Comparison of ENCODE assay signal across 8 mouse cellular contexts in genomic region chr7:64192261-64192943, GRCm38 (mm10). TPM values are rescaled to one million over a fixed set of nuclear protein-coding genes. Genes with fewer than 3 reads are reported as not detected.
DNase-seq lines count a peak whose midpoint lies in the region; ATAC-seq lines count a peak whose summit lies in the region.
"Had no signal": no experiment of that assay in that cellular context is flagged by ENCODE, and none has a peak within 500 bp of the region (broad histone marks: within the 10 kb centered on the region; RNA-seq: fewer than 3 reads in every experiment).

No protein-coding gene starts in this region.

- no peak overlapping the region for H3K4me2 ChIP-seq in midbrain, embryonic 11.5 days
- peak overlapping the region; percentile 27 for H3K4me2 ChIP-seq in lung, embryonic 16.5 days (ENCODE audit: low read depth, low read length)
- H3K4me2 ChIP-seq in hindbrain, embryonic 14.5 days (replicated peaks): no peak overlapping the region
- H3K4me2 ChIP-seq: hindbrain, embryonic 15.5 days had no signal

- H3K9me3 ChIP-seq in midbrain, embryonic 10.5 days (replicated peaks): no peaks in the 10 kb centered on the region
- no peaks in the 10 kb centered on the region for H3K9me3 ChIP-seq in midbrain, embryonic 11.5 days (ENCODE audit: control insufficient read depth, low read length)
- H3K9me3 ChIP-seq in lung, embryonic 16.5 days (ENCODE audit: control insufficient read depth, low read length): no peaks in the 10 kb centered on the region
- H3K9me3 ChIP-seq in hindbrain, embryonic 14.5 days (ENCODE audit: control insufficient read depth, low read length): no peaks in the 10 kb centered on the region
- H3K9me3 ChIP-seq: hindbrain, embryonic 15.5 days had no signal

- H3K27me3 ChIP-seq in midbrain, embryonic 10.5 days (ENCODE audit: low read depth, poor library complexity, severe bottlenecking): no peaks in the 10 kb centered on the region
- no peaks in the 10 kb centered on the region for H3K27me3 ChIP-seq in midbrain, embryonic 11.5 days (ENCODE audit: control insufficient read depth, insufficient read depth, low read length)
- no peaks in the 10 kb centered on the region for H3K27me3 ChIP-seq in lung, embryonic 16.5 days (ENCODE audit: control insufficient read depth, insufficient read depth, low read depth, low read length)
- no peaks in the 10 kb centered on the region for H3K27me3 ChIP-seq in hindbrain, embryonic 14.5 days (ENCODE audit: control insufficient read depth, insufficient read depth, low read length)
- H3K27me3 ChIP-seq: hindbrain, embryonic 15.5 days had no signal

- no peak for ATAC-seq in midbrain, embryonic 11.5 days (ENCODE audit: low FRiP score)
- peak; percentile 75 for ATAC-seq in lung, embryonic 16.5 days (ENCODE audit: low read depth)
- ATAC-seq in hindbrain, embryonic 14.5 days (ENCODE audit: low FRiP score): no peak

- peaks cover 20% of the 10 kb centered on the region for H3K4me1 ChIP-seq in midbrain, embryonic 10.5 days
- H3K4me1 ChIP-seq in midbrain, embryonic 11.5 days (ENCODE audit: control insufficient read depth, insufficient read depth, low read length): no peaks in the 10 kb centered on the region
- H3K4me1 ChIP-seq in lung, embryonic 16.5 days (replicated peaks; ENCODE audit: control insufficient read depth, insufficient read depth, low read length): peaks cover 15% of the 10 kb centered on the region
- H3K4me1 ChIP-seq in hindbrain, embryonic 14.5 days (replicated peaks; ENCODE audit: control insufficient read depth, insufficient read depth, low read length): no peaks in the 10 kb centered on the region
- H3K4me1 ChIP-seq: hindbrain, embryonic 15.5 days had no signal

- H3K27ac ChIP-seq in midbrain, embryonic 10.5 days (replicated peaks): 0 out of 2 replicates have a peak overlapping the region, but pooled peaks have one; percentile 28
- no peak overlapping the region for H3K27ac ChIP-seq in midbrain, embryonic 11.5 days (ENCODE audit: low read depth, low read length)
- H3K27ac ChIP-seq in lung, embryonic 16.5 days (ENCODE audit: low read length): peak overlapping the region; percentile 8; the same call in 1 of the 2 replicates
- no peak overlapping the region for H3K27ac ChIP-seq in hindbrain, embryonic 14.5 days
- H3K27ac ChIP-seq: hindbrain, embryonic 15.5 days had no signal

- H3K36me3 ChIP-seq in midbrain, embryonic 10.5 days: no peaks in the 10 kb centered on the region
- H3K36me3 ChIP-seq in midbrain, embryonic 11.5 days (ENCODE audit: control insufficient read depth, insufficient read depth, low read length): no peaks in the 10 kb centered on the region
- H3K36me3 ChIP-seq in lung, embryonic 16.5 days (ENCODE audit: control insufficient read depth, insufficient read depth, low read length): no peaks in the 10 kb centered on the region
- H3K36me3 ChIP-seq in hindbrain, embryonic 14.5 days (replicated peaks; ENCODE audit: control insufficient read depth, insufficient read depth): no peaks in the 10 kb centered on the region
- H3K36me3 ChIP-seq: hindbrain, embryonic 15.5 days had no signal

- no peak overlapping the region for H3K9ac ChIP-seq in midbrain, embryonic 11.5 days (ENCODE audit: low read length)
- H3K9ac ChIP-seq in lung, embryonic 16.5 days (ENCODE audit: low read length): no peak overlapping the region
- no peak overlapping the region for H3K9ac ChIP-seq in hindbrain, embryonic 14.5 days
- H3K9ac ChIP-seq: hindbrain, embryonic 15.5 days had no signal

- 67% methylated on average over 14 of the region's 14 CpGs for WGBS in midbrain, embryonic 10.5 days
- WGBS in midbrain, embryonic 11.5 days: 62% methylated on average over 14 of the region's 14 CpGs
- 20% methylated on average over 14 of the region's 14 CpGs for WGBS in lung, embryonic 16.5 days
- 70% methylated on average over 14 of the region's 14 CpGs for WGBS in hindbrain, embryonic 14.5 days

- no peak for DNase-seq in midbrain, embryonic 10.5 days (ENCODE audit: low spot score)
- no peak for DNase-seq in midbrain, embryonic 11.5 days (ENCODE audit: low spot score, missing footprints)
- DNase-seq in ZHBTc4 (ENCODE audit: low read depth, low spot score): peak; percentile 48
- DNase-seq in fat pad, adult 2 months (ENCODE audit: extremely low read depth, low read depth, low spot score): peak; percentile 33
- peak; percentile 57 for DNase-seq in heart, postnatal 4 days
- DNase-seq in hindbrain, embryonic 14.5 days (ENCODE audit: low spot score): no peak

- no peak overlapping the region for H3K4me3 ChIP-seq in midbrain, embryonic 10.5 days
- H3K4me3 ChIP-seq in midbrain, embryonic 11.5 days (ENCODE audit: low read depth, low read length): no peak overlapping the region
- H3K4me3 ChIP-seq in lung, embryonic 16.5 days (ENCODE audit: low read length): no peak overlapping the region
- H3K4me3 ChIP-seq in hindbrain, embryonic 14.5 days (replicated peaks; ENCODE audit: low read length): no peak overlapping the region
- H3K4me3 ChIP-seq: hindbrain, embryonic 15.5 days had no signal

RNA-seq across cellular contexts. Expression of gene Trpm1, which starts 38.8 kb away (rescaled TPM):
- polyA plus RNA-seq in midbrain, embryonic 10.5 days (2016; fragmentation: Nextera tagmentation; extraction: Ambion mirVana): 0.41 and 6.1 TPM in 2 replicates
- polyA plus RNA-seq in midbrain, embryonic 11.5 days (2014; fragmentation: Nextera tagmentation; extraction: Ambion mirVana): 0.37 and 0.41 TPM in 2 replicates
- total RNA-seq in heart, postnatal 4 days (2021): not detected
- 0.10 TPM in 1 of 2 replicates, not detected in the other for polyA plus RNA-seq in lung, embryonic 16.5 days (2015; fragmentation: Nextera tagmentation; extraction: Ambion mirVana)
- polyA plus RNA-seq in hindbrain, embryonic 14.5 days (2014; fragmentation: Nextera tagmentation; extraction: Ambion mirVana): 0.12 and 0.23 TPM in 2 replicates

Comparison
In these comparisons a context has a peak if more than half of its experiments do, and no peak if none do; other contexts are left out.
1. H3K27ac ChIP-seq: peak in midbrain, embryonic 10.5 days (single experiment) and lung, embryonic 16.5 days (single experiment); none in midbrain, embryonic 11.5 days (single experiment) and hindbrain, embryonic 14.5 days (single experiment).
2. DNase-seq: peak in ZHBTc4 (single experiment), fat pad, adult 2 months (single experiment) and heart, postnatal 4 days (single experiment); none in midbrain, embryonic 10.5 days (single experiment), midbrain, embryonic 11.5 days (single experiment) and hindbrain, embryonic 14.5 days (single experiment).